Mouse (Mus musculus): ENCODE data around the gene 1700001P01Rik. TPM values are rescaled to one million over a fixed set of nuclear protein-coding genes. Genes with fewer than 3 reads are reported as not detected.
"Not testable (repeated sequence)": the region's sequence is repeated elsewhere in the genome, so short reads cannot be mapped to it uniquely, and the experiment has no call there.

The 1700001P01Rik gene
- polyA plus RNA-seq, 2 experiments: 0.08 TPM; not detected in 1

DNA sequence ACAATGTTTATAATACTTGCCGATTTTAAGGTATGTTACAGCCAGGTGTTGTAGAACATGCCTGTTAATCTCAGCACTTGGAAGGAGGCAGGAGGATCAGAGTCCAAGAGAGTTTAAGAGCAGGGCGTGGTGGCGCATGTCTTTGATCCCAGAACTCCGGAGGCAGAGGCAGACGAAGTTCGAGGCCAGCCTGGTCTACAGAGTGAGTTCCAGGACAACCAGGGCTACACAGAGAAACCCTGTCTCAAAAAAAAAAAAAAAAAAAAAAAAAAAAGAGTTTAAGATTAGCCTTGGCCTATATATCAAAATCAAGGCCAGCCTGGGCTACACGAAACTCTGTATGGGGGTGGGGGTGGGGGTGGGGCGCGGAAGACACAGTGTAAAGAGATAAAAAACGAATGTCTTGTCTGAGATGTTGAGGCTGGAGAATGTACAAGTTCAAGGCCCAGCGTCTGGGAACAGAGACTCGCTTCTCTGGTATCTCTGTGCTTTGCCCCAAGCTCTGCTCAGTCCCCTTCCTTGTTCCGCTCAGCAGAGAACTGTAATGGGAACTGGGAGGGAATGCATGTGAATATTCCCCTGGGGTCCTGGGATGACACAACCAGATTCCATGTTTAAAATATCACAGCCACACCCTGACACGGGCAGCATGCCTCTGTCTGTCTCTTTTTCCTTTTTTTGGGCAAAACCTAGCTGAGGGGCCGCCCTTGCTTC is 21.8 kb upstream of the 1700001P01Rik start:
- WGBS (ENCODE audit: insufficient replicate concordance): 51% methylated on average over 15 of the region's 15 CpGs
- H3K27me3 ChIP-seq (ENCODE audit: control insufficient read depth, insufficient read depth, low read length): no peaks in the 10 kb centered on the region; the same call in 1 of the 2 replicates
- peak overlapping the region; percentile 81; the same call in 1 of the 2 replicates for H3K4me2 ChIP-seq (ENCODE audit: low read depth)
- H3K9me3 ChIP-seq (ENCODE audit: control insufficient read depth, low read length): no peaks in the 10 kb centered on the region
- H3K4me3 ChIP-seq (ENCODE audit: insufficient read depth in 1 of 2, low read depth in 2 of 2, low read length in 2 of 2): no peak overlapping the region
- TF ChIP-seq CTCF (IDR thresholded peaks at IDR 0.05; ENCODE audit: low read depth) (no peak), EP300 (IDR thresholded peaks at IDR 0.05; ENCODE audit: low read depth) (no peak)
- no peaks in the 10 kb centered on the region for H3K36me3 ChIP-seq (replicated peaks; ENCODE audit: control insufficient read depth, insufficient read depth, low read depth)
- H3K4me1 ChIP-seq (replicated peaks; ENCODE audit: control insufficient read depth in 2 of 2, insufficient read depth in 2 of 2, low read length in 1 of 2): peaks cover 0 to 26% of the 10 kb centered on the region in 2 experiments; a peak in 3 of 4 replicates
- ATAC-seq (ENCODE audit: insufficient read depth): no peak
- H3K27ac ChIP-seq: no peak overlapping the region
- DNase-seq (ENCODE audit: low read depth in 3 of 3, low spot score in 3 of 3): no peak
- H3K9ac ChIP-seq (replicated peaks): no peak overlapping the region

DNA sequence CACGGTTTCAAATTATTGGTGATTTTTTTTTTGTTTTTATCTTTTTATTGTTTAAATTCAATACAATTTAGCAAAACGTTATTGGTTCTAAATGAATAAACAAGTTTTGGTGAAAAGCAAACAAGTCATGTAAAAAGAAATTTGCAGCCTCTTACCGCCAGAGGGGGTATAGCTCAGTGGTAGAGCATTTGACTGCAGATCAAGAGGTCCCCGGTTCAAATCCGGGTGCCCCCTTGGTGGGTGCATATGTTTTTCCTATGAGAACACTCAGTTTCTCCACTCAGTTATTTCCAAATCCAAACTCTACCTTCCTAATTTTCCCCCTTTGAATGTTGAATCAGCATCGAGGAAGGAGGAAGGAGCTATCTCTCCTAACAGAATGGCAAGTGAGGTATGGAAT is 21.2 kb upstream of the 1700001P01Rik start:
- no peaks in the 10 kb centered on the region for H3K36me3 ChIP-seq (replicated peaks; ENCODE audit: control insufficient read depth, insufficient read depth, low read depth)
- ATAC-seq (ENCODE audit: insufficient read depth) (no peak), DNase-seq (ENCODE audit: low read depth in 3 of 3, low spot score in 3 of 3) (no peak)
- H3K4me1 ChIP-seq (replicated peaks; ENCODE audit: control insufficient read depth in 2 of 2, insufficient read depth in 2 of 2, low read length in 1 of 2): peaks cover 0 to 21% of the 10 kb centered on the region in 2 experiments; a peak in 3 of 4 replicates
- WGBS (ENCODE audit: insufficient replicate concordance): 1% methylated on average over 6 of the region's 6 CpGs
- no peaks in the 10 kb centered on the region; the same call in 1 of the 2 replicates for H3K27me3 ChIP-seq (ENCODE audit: control insufficient read depth, insufficient read depth, low read length)
- no peaks in the 10 kb centered on the region for H3K9me3 ChIP-seq (ENCODE audit: control insufficient read depth, low read length)
- H3K9ac ChIP-seq (replicated peaks): no peak overlapping the region
- no peak overlapping the region for H3K4me2 ChIP-seq (ENCODE audit: low read depth)
- TF ChIP-seq CTCF (IDR thresholded peaks at IDR 0.05; ENCODE audit: low read depth): no peak
- TF ChIP-seq EP300 (IDR thresholded peaks at IDR 0.05; ENCODE audit: low read depth): no peak
- H3K4me3 ChIP-seq (ENCODE audit: insufficient read depth in 1 of 2, low read depth in 2 of 2, low read length in 2 of 2): no peak overlapping the region
- H3K27ac ChIP-seq: no peak overlapping the region

DNA sequence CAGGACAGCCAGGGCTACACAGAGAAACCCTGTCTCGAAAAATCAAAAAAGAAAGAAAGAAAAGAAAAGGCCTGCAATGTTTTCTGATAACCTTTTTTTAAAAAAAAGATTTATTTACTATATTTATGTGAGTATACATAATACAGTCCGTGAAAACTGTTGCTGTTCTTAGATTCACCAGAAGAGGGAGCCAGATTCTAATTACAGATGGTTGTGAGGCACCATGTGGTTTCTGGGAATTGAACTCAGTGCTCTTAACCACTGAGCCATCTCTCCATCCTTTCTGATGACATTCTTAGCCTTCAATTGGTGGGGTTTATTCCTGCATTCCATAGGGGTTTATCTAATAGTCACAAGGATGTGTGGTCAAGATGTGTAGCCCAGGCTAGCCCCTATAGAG is 17.4 kb upstream of the 1700001P01Rik start:
- H3K4me1 ChIP-seq (replicated peaks; ENCODE audit: control insufficient read depth in 2 of 2, insufficient read depth in 2 of 2, low read length in 1 of 2): peaks cover 0 to 4% of the 10 kb centered on the region in 2 experiments; a peak in 2 of 4 replicates
- H3K27ac ChIP-seq: no peak overlapping the region
- no peak for ATAC-seq (ENCODE audit: insufficient read depth)
- H3K4me3 ChIP-seq (ENCODE audit: insufficient read depth in 1 of 2, low read depth in 2 of 2, low read length in 2 of 2): no peak overlapping the region
- DNase-seq (ENCODE audit: low read depth in 3 of 3, low spot score in 3 of 3): no peak
- TF ChIP-seq EP300 (IDR thresholded peaks at IDR 0.05; ENCODE audit: low read depth): no peak
- TF ChIP-seq CTCF (IDR thresholded peaks at IDR 0.05; ENCODE audit: low read depth): peak; percentile 73
- no peak overlapping the region for H3K9ac ChIP-seq (replicated peaks)
- no peak overlapping the region for H3K4me2 ChIP-seq (ENCODE audit: low read depth)
- 3% methylated on average over 2 of the region's 2 CpGs for WGBS (ENCODE audit: insufficient replicate concordance)
- H3K9me3 ChIP-seq (ENCODE audit: control insufficient read depth, low read length): no peaks in the 10 kb centered on the region
- H3K36me3 ChIP-seq (replicated peaks; ENCODE audit: control insufficient read depth, insufficient read depth, low read depth): no peaks in the 10 kb centered on the region
- H3K27me3 ChIP-seq (ENCODE audit: control insufficient read depth, insufficient read depth, low read length): no peaks in the 10 kb centered on the region; the same call in 1 of the 2 replicates

DNA sequence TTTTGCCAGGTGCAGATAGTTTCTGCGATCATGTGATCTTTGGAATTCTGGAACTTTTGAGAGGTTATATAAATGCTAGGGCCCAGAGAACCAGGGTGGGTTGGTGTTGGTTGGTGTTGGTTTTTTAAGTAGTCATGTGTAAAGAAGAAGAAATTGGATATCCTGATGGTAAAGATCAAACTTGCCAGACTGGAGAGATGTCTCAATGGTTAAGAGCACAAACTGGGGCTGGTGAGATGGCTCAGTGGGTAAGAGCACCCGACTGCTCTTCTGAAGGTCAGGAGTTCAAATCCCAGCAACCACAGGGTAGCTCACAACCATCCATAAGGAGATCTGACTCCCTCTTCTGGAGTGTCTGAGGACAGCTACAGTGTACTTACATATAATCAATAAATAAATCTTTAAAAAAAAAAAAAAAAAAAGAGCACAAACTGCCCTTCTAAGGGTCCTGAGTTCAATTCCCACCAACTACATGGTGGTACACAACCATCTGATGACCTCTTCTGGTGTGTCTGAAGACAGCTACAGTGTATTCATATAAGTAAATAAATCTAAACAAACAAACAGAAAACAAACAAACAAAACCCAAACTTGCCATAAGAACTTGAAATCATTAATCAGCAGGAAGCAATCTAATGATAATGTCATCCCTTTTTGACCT is 15.2 kb upstream of the 1700001P01Rik start:
- 49% methylated on average over 2 of the region's 2 CpGs for WGBS (ENCODE audit: insufficient replicate concordance)
- H3K27me3 ChIP-seq (ENCODE audit: control insufficient read depth, insufficient read depth, low read length); H3K4me1 ChIP-seq (replicated peaks; ENCODE audit: control insufficient read depth in 2 of 2, insufficient read depth in 2 of 2, low read length in 1 of 2); H3K27ac ChIP-seq; H3K4me3 ChIP-seq (ENCODE audit: insufficient read depth in 1 of 2, low read depth in 2 of 2, low read length in 2 of 2); H3K4me2 ChIP-seq (ENCODE audit: low read depth); H3K9me3 ChIP-seq (ENCODE audit: control insufficient read depth, low read length); ATAC-seq (ENCODE audit: insufficient read depth); H3K9ac ChIP-seq (replicated peaks); H3K36me3 ChIP-seq (replicated peaks; ENCODE audit: control insufficient read depth, insufficient read depth, low read depth); DNase-seq (ENCODE audit: low read depth in 3 of 3, low spot score in 3 of 3): not testable (repeated sequence)

DNA sequence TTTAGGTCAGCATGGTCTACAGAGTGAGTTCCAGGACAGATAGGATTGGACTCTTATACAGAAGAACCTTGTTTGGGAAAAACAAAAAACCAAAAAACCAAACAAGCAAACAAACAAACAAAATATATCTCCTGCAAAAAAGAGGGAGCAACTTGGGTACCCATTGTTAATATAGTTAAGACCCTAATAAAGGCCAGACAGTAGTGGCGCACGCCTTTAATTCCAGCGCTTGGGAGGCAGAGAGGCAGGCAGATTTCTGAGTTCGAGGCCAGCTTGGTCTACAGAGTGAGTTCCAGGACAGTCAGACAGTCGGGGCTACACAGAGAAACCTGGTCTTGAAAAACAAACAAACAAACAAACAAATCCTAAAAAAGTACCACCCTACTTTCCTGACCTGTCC is 14.0 kb upstream of the 1700001P01Rik start:
- Histone ChIP-seq H3K27me3 (ENCODE audit: control insufficient read depth, insufficient read depth, low read length) (no peaks in the 10 kb centered on the region), H3K4me3 (ENCODE audit: insufficient read depth in 1 of 2, low read depth in 2 of 2, low read length in 2 of 2) (no peak overlapping the region), H3K4me1 (replicated peaks; ENCODE audit: control insufficient read depth in 2 of 2, insufficient read depth in 2 of 2, low read length in 1 of 2) (no peaks in the 10 kb centered on the region), H3K9me3 (ENCODE audit: control insufficient read depth, low read length) (no peaks in the 10 kb centered on the region), H3K4me2 (ENCODE audit: low read depth) (no peak overlapping the region), H3K27ac (no peak overlapping the region), H3K36me3 (replicated peaks; ENCODE audit: control insufficient read depth, insufficient read depth, low read depth) (no peaks in the 10 kb centered on the region), H3K9ac (replicated peaks) (no peak overlapping the region)
- DNase-seq (ENCODE audit: low read depth in 3 of 3, low spot score in 3 of 3): no peak
- no peak for TF ChIP-seq CTCF (IDR thresholded peaks at IDR 0.05; ENCODE audit: low read depth)
- no peak for TF ChIP-seq EP300 (IDR thresholded peaks at IDR 0.05; ENCODE audit: low read depth)
- 73% methylated on average over 5 of the region's 5 CpGs for WGBS (ENCODE audit: insufficient replicate concordance)
- no peak for ATAC-seq (ENCODE audit: insufficient read depth)

All from liver, embryonic 14.5 days (tissue).